Mouse (Mus musculus) stomach, postnatal 0 days (tissue): Measurements from ENCODE around the gene S100a14.

Source experiments
- CTCF ChIP-seq: IDR thresholded peaks from 2 replicates; pipeline ENCODE4 v1.5.1; 2016; ENCODE audit warnings: antibody characterized with exemption, low read depth, mild to moderate bottlenecking, moderate library complexity
- EP300 ChIP-seq: optimal IDR thresholded peaks from 2 replicates; pipeline ENCODE3; 2016; ENCODE audit warnings: antibody characterized with exemption

DNA sequence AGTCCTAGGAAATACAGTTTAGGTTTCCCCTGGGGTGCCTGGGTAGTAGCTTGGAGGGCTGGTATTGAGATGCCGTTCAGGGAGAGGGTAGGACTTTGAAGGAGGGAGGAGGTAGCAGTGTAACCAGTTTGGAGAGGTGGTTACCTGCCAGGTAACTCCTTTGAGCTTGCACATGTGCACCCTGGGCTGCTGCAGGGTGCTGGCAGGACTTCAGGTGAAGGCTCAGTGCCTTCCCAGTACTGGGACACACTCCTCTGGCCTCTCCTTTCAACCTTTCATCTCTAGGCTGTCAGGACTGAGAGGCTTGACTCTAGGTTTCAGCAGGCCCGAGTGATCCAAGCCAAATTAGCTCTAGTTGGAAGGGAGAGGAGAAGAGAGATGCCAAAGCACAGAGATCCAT lies 580 bp upstream of the S100a14 start:
- no peak for TF ChIP-seq EP300
- no peak for TF ChIP-seq CTCF
